Mouse (Mus musculus) spleen, adult 2 months (tissue): ENCODE results near the gene Foxn1. TPM values are rescaled to one million over a fixed set of nuclear protein-coding genes. Genes with fewer than 3 reads are reported as not detected.

Source experiments
- DNase-seq, 2 experiments: peaks; one replicate each; pipeline versions ENCODE4 v3.0.0 to v3.0.0-alpha.2; 2012 to 2021; ENCODE audit warnings: low spot score in 2 of 2, low read depth in 1 of 2
- H3K27ac ChIP-seq: fragments of 200-500 bp; 2 replicates; pipeline ENCODE4 v1.5.1; 2012; ENCODE audit warnings: low read length, inconsistent platforms; ENCODE audit not compliant: insufficient read depth
- H3K27me3 ChIP-seq: fragments of 200-500 bp; 2 replicates; pipeline ENCODE4 v1.6.1; 2012; ENCODE audit warnings: mild to moderate bottlenecking, moderate library complexity, low read length, inconsistent platforms; ENCODE audit not compliant: control insufficient read depth, insufficient read depth
- H3K36me3 ChIP-seq: fragments of 200-500 bp; 2 replicates; pipeline ENCODE4 v1.6.1; 2012; ENCODE audit warnings: mild to moderate bottlenecking, low read length, inconsistent platforms; ENCODE audit not compliant: control insufficient read depth, insufficient read depth
- H3K4me1 ChIP-seq: fragments of 200-500 bp; 2 replicates; pipeline ENCODE4 v1.6.1; 2011; ENCODE audit warnings: inconsistent platforms; ENCODE audit not compliant: control insufficient read depth, insufficient read depth, insufficient read length
- H3K4me3 ChIP-seq: fragments of 200-500 bp; 2 replicates; pipeline ENCODE4 v1.5.1; 2011; ENCODE audit warnings: mild to moderate bottlenecking, inconsistent platforms; ENCODE audit not compliant: insufficient read depth, insufficient read length; ENCODE audit errors: extremely low read depth
- CTCF ChIP-seq: fragments of 200-500 bp; IDR thresholded peaks from 2 replicates; pipeline ENCODE4 v1.5.1; 2011; ENCODE audit warnings: mild to moderate bottlenecking, inconsistent platforms; ENCODE audit not compliant: insufficient read depth, insufficient read length, insufficient replicate concordance; ENCODE audit errors: extremely low read depth
- POLR2A ChIP-seq: fragments of 200-500 bp; IDR thresholded peaks from 2 replicates; pipeline ENCODE4 v1.6.1; 2011; ENCODE audit warnings: low read depth, low read length, inconsistent platforms
- WGBS: fragments of 180-500 bp; shearing (Covaris S2); methylation state at CpG from one replicate; pipeline ENCODE4 v1.1.7; 2018; 5-methylcytosine and 5-hydroxymethylcytosine counted together
- polyA plus RNA-seq: library from polyadenylated mRNA; depleted of rRNA; stranded (reverse); fragments of >200 nt; gene quantifications from 2 replicates; pipeline ENCODE4 v1.2.3, GENCODE M21; 2012

Foxn1 gene
- polyA plus RNA-seq, 1 experiment = not detected

GRCm38 (mm10) chr11:78398212-78398611 lies 11.9 kb upstream of the Foxn1 start:
- 90% methylated on average over 6 of the region's 6 CpGs for WGBS
- no peak for DNase-seq
- Histone ChIP-seq H3K27ac (no peak overlapping the region), H3K27me3 (no peaks in the 10 kb centered on the region), H3K4me3 (no peak overlapping the region), H3K36me3 (no peaks in the 10 kb centered on the region), H3K4me1 (no peaks in the 10 kb centered on the region)
- TF ChIP-seq CTCF = no peak
- no peak for TF ChIP-seq POLR2A

DNA sequence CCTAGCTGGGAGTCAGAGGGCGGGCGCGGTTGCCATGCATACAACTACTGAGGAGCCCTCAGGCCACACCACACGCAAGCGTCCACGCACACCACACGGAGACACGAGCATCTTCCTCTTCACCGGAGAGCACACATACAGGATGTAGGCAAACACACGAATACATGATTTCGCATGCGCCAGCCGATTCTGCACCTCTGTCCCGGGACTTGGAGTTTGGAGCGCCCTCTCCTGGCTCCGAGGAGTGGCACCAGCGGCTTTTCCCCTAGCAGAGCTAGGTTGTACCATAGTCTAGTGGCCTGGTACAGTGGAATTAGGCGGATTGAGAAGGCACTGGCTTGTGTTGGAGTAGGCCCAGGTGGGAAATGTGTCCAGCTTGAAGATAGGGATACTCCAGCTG lies 11.0 kb upstream of the Foxn1 start:
- H3K4me3 ChIP-seq = no peak overlapping the region
- DNase-seq = peak; percentile 21 to 69
- 24% methylated on average over 18 of the region's 18 CpGs for WGBS
- no peaks in the 10 kb centered on the region for H3K36me3 ChIP-seq
- no peaks in the 10 kb centered on the region for H3K4me1 ChIP-seq
- no peak overlapping the region for H3K27ac ChIP-seq
- no peaks in the 10 kb centered on the region for H3K27me3 ChIP-seq
- TF ChIP-seq CTCF (peak; percentile 67; the same call in 1 of the 2 replicates), POLR2A (no peak)

DNA sequence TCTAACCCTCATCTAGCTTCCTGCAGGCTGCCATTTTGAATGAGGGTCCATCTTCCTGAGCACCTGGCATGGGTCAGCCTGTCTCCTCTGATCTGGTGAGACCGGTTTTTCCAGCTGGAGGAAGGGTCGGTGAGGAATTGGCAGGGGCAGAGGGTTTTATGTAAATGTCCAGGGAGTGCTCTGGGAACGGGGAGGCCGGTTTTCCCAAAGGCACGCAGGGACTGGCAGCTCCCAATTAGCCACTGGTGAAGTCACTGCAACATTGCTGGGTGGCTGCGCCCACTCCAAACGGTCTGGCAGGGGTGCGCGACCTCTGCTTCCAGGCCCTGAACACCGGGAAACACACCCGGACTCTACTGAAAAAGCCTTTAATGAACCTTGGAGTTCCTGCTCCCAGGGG lies 10.6 kb upstream of the Foxn1 start:
- DNase-seq = no peak
- TF ChIP-seq POLR2A = no peak
- no peak for TF ChIP-seq CTCF
- no peaks in the 10 kb centered on the region for H3K4me1 ChIP-seq
- no peaks in the 10 kb centered on the region for H3K36me3 ChIP-seq
- 79% methylated on average over 11 of the region's 11 CpGs for WGBS
- no peak overlapping the region for H3K27ac ChIP-seq
- no peaks in the 10 kb centered on the region for H3K27me3 ChIP-seq
- H3K4me3 ChIP-seq = no peak overlapping the region

GRCm38 (mm10) chr11:78392728-78393127 lies 6.4 kb upstream of the Foxn1 start:
- Histone ChIP-seq H3K4me1 (no peaks in the 10 kb centered on the region), H3K27me3 (no peaks in the 10 kb centered on the region), H3K4me3 (no peak overlapping the region), H3K36me3 (no peaks in the 10 kb centered on the region), H3K27ac (no peak overlapping the region)
- DNase-seq = no peak
- no peak for TF ChIP-seq POLR2A
- 81% methylated on average over 3 of the region's 3 CpGs for WGBS

- no peaks in the 10 kb centered on the region for H3K36me3 ChIP-seq
- 89% methylated on average over 10 of the region's 10 CpGs for WGBS
- TF ChIP-seq CTCF = no peak
- no peak for TF ChIP-seq POLR2A
- H3K27ac ChIP-seq = no peak overlapping the region
- no peak for DNase-seq
- no peak overlapping the region for H3K4me3 ChIP-seq
- H3K27me3 ChIP-seq = no peaks in the 10 kb centered on the region
- H3K4me1 ChIP-seq = no peaks in the 10 kb centered on the region
Measured at GRCm38 (mm10) chr11:78385776-78386175, 582 bp downstream of the Foxn1 start.

- H3K36me3 ChIP-seq = no peaks in the 10 kb centered on the region
- no peak overlapping the region for H3K27ac ChIP-seq
- 80% methylated on average over 5 of the region's 5 CpGs for WGBS
- DNase-seq = no peak
- no peak overlapping the region for H3K4me3 ChIP-seq
- H3K27me3 ChIP-seq = no peaks in the 10 kb centered on the region
- TF ChIP-seq POLR2A (no peak), CTCF (no peak)
- no peaks in the 10 kb centered on the region for H3K4me1 ChIP-seq
Measured at GRCm38 (mm10) chr11:78382701-78383100, 3.7 kb downstream of the Foxn1 start.

- DNase-seq = no peak
- no peaks in the 10 kb centered on the region for H3K36me3 ChIP-seq
- H3K27ac ChIP-seq = no peak overlapping the region
- H3K27me3 ChIP-seq = no peaks in the 10 kb centered on the region
- no peaks in the 10 kb centered on the region for H3K4me1 ChIP-seq
- H3K4me3 ChIP-seq = no peak overlapping the region
- no peak for TF ChIP-seq POLR2A
- TF ChIP-seq CTCF = no peak
- 90% methylated on average over 7 of the region's 7 CpGs for WGBS
Measured at GRCm38 (mm10) chr11:78382286-78382685, 4.1 kb downstream of the Foxn1 start.

GRCm38 (mm10) chr11:78380996-78381395 lies 5.4 kb downstream of the Foxn1 start:
- Histone ChIP-seq H3K27ac (no peak overlapping the region), H3K4me3 (no peak overlapping the region), H3K4me1 (no peaks in the 10 kb centered on the region), H3K36me3 (no peaks in the 10 kb centered on the region), H3K27me3 (no peaks in the 10 kb centered on the region)
- DNase-seq = no peak
- TF ChIP-seq CTCF (no peak), POLR2A (no peak)
- 79% methylated on average over 3 of the region's 3 CpGs for WGBS
